Comparison of ENCODE assay signal across 18 mouse cellular contexts in the genomic region with DNA sequence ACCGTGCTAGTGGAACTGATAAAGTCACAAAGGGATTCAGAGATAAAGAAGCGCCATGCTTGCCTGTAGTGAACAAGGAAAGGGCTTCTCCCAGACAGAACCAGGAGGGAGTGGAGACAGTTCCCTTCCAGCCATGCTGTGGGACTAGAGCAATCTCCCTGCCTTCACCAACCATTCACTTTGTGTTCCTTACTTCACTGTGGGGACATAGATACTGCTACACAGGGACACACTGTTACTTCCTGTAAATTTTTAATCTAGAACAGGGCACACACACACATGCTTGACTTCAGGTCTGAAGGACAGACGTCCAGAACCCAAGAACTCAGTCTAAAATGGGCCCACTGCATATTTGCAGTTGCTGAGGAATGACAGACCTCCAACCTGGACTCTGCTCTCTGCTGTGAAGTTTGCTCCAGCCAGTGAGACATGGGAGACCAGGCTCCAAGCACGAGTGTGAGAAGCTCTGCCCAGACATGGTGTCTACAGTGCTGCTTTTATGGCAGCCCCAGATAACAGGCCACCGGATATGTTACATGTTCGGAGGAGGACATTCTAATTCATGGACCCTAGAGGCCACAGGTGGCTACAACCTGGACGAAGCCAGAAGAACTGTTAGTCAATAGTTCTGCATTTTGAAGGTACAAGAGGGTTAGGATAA.
DNase-seq lines count a peak whose midpoint lies in the region; ATAC-seq and TF ChIP-seq lines count a peak whose summit lies in the region.
"Had no signal": no experiment of that assay in that cellular context is flagged by ENCODE, and none has a peak within 500 bp of the region (broad histone marks: within the 10 kb centered on the region; RNA-seq: fewer than 3 reads in every experiment).

No protein-coding gene starts in this region.

- TF ChIP-seq CTCF in layer of hippocampus, adult 2 months (conservative IDR thresholded peaks at IDR 0.05) = no peak

- TF ChIP-seq POLR2A in myocyte (IDR thresholded peaks at IDR 0.05; ENCODE audit: insufficient read length, low read depth) = no peak

- H3K9me3 ChIP-seq in liver, embryonic 13.5 days (replicated peaks) = no peaks in the 10 kb centered on the region
- H3K9me3 ChIP-seq: embryonic facial prominence, embryonic 12.5 days; heart, embryonic 15.5 days had no signal

- peak overlapping the region; percentile 43; the same call in 1 of the 2 replicates for H3K27ac ChIP-seq in layer of hippocampus, adult 2 months
- peak overlapping the region; percentile 47; the same call in 1 of the 2 replicates for H3K27ac ChIP-seq in liver, embryonic 13.5 days
- H3K27ac ChIP-seq: embryonic facial prominence, embryonic 12.5 days; heart, embryonic 15.5 days had no signal

- no peaks in the 10 kb centered on the region for H3K27me3 ChIP-seq in liver, embryonic 13.5 days
- no peaks in the 10 kb centered on the region for H3K27me3 ChIP-seq in myocyte (ENCODE audit: control insufficient read depth, insufficient read depth, insufficient read length)
- H3K27me3 ChIP-seq: embryonic facial prominence, embryonic 12.5 days; heart, embryonic 15.5 days had no signal

- 17% methylated on average over 7 of the region's 7 CpGs for WGBS in liver, embryonic 13.5 days (ENCODE audit: insufficient replicate concordance)

- ATAC-seq in common myeloid progenitor, adult 5-6 weeks (replicated peaks; ENCODE audit: low read depth, poor library complexity, severe bottlenecking) = peak; percentile 20; the same call in 1 of the 2 replicates
- ATAC-seq in liver, embryonic 13.5 days (ENCODE audit: low read depth) = peak; percentile 74

- no peak for DNase-seq in layer of hippocampus, adult 2 months (ENCODE audit: low spot score in 2 of 2)
- no peak for DNase-seq in layer of hippocampus, postnatal 10 days (ENCODE audit: low spot score in 2 of 2)
- no peak for DNase-seq in liver, embryonic 13.5 days
- no peak for DNase-seq in retina, postnatal 1 day
- no peak for DNase-seq in left cerebral cortex, adult 9 months (ENCODE audit: low spot score in 2 of 2)
- DNase-seq: adrenal gland, adult 2 months; cerebellum, adult 9-10 months; kidney, adult 18-20 months; kidney, postnatal 25 days; lung, adult 2 months; lung, postnatal 4 days; midbrain, embryonic 14.5 days; right cerebral cortex, postnatal 14 days; spleen, adult 18-20 months had no signal

- no peak overlapping the region for H3ac ChIP-seq in myocyte (ENCODE audit: control insufficient read depth, insufficient read length)

- H3K79me2 ChIP-seq in myocyte (ENCODE audit: control insufficient read depth, insufficient read depth) = no peaks in the 10 kb centered on the region

- no peaks in the 10 kb centered on the region for H3K36me3 ChIP-seq in liver, embryonic 13.5 days
- H3K36me3 ChIP-seq in myocyte (ENCODE audit: control insufficient read depth, insufficient read depth) = no peaks in the 10 kb centered on the region
- H3K36me3 ChIP-seq: embryonic facial prominence, embryonic 12.5 days; heart, embryonic 15.5 days had no signal

- H3K4me2 ChIP-seq in liver, embryonic 13.5 days = no peak overlapping the region
- peak overlapping the region; percentile 22 for H3K4me2 ChIP-seq in myocyte (ENCODE audit: low read depth)
- H3K4me2 ChIP-seq: embryonic facial prominence, embryonic 12.5 days; heart, embryonic 15.5 days had no signal

- H3K4me3 ChIP-seq in layer of hippocampus, adult 2 months = no peak overlapping the region
- no peak overlapping the region for H3K4me3 ChIP-seq in liver, embryonic 13.5 days (replicated peaks)
- no peak overlapping the region for H3K4me3 ChIP-seq in myocyte
- H3K4me3 ChIP-seq: embryonic facial prominence, embryonic 12.5 days; heart, embryonic 15.5 days had no signal

- no peak overlapping the region for H3K9ac ChIP-seq in liver, embryonic 13.5 days
- H3K9ac ChIP-seq: embryonic facial prominence, embryonic 12.5 days; heart, embryonic 15.5 days had no signal

- peaks cover 56% of the 10 kb centered on the region for H3K4me1 ChIP-seq in liver, embryonic 13.5 days (replicated peaks)

TF ChIP-seq in myocyte, 11 proteins besides CTCF, POLR2A, EP300 and RAD21:
- no peak for TF ChIP-seq REST (IDR thresholded peaks at IDR 0.05; ENCODE audit: insufficient read depth, insufficient read length)
- TF ChIP-seq TCF12 (IDR thresholded peaks at IDR 0.05; ENCODE audit: insufficient read depth, poor library complexity, severe bottlenecking) = no peak
- no peak for TF ChIP-seq USF1 (IDR thresholded peaks at IDR 0.05; ENCODE audit: low read depth)
- TF ChIP-seq MYOG (IDR thresholded peaks at IDR 0.05; ENCODE audit: control insufficient read depth in 1 of 3, insufficient read depth in 1 of 3, insufficient read length in 2 of 3, low read depth in 2 of 3) = no peak
- TF ChIP-seq CEBPB (IDR thresholded peaks at IDR 0.05; ENCODE audit: insufficient read depth, poor library complexity, severe bottlenecking) = no peak
- TF ChIP-seq MAX (IDR thresholded peaks at IDR 0.05; ENCODE audit: low read depth) = no peak
- no peak for TF ChIP-seq POLR2AphosphoS2 (IDR thresholded peaks at IDR 0.05; ENCODE audit: insufficient read length, low read depth)
- TF ChIP-seq SRF (IDR thresholded peaks at IDR 0.05; ENCODE audit: control insufficient read depth, insufficient read length, low read depth) = no peak
- TF ChIP-seq E2F4 (IDR thresholded peaks at IDR 0.05; ENCODE audit: insufficient read depth) = no peak
- no peak for TF ChIP-seq MYOD1 (IDR thresholded peaks at IDR 0.05; ENCODE audit: control insufficient read depth in 1 of 3, insufficient read length in 2 of 3, low read depth in 2 of 3)
- TF ChIP-seq TCF3 (IDR thresholded peaks at IDR 0.05; ENCODE audit: insufficient read length, low read depth) = no peak
